Mouse (Mus musculus): ENCODE data around the gene Itga11. TPM values are rescaled to one million over a fixed set of nuclear protein-coding genes. Genes with fewer than 3 reads are reported as not detected.

Gene Itga11
- polyA plus RNA-seq, 1 experiment, result 0.47 TPM

GRCm38 (mm10) chr9:62678550-62679155 is 1.0 kb downstream of the Itga11 start:
- peaks cover 13% of the 10 kb centered on the region for H3K27me3 ChIP-seq (ENCODE audit: control insufficient read depth, insufficient read depth, low read length)
- DNase-seq, result no peak
- no peak overlapping the region for H3K4me3 ChIP-seq (ENCODE audit: control insufficient read depth, insufficient read depth, low read length)
- WGBS, result 15% methylated on average over 22 of the region's 22 CpGs
- H3K4me1 ChIP-seq (replicated peaks; ENCODE audit: control insufficient read depth, insufficient read depth, low read length), result no peaks in the 10 kb centered on the region
- no peak for TF ChIP-seq CTCF (IDR thresholded peaks at IDR 0.05; ENCODE audit: borderline replicate concordance, control insufficient read depth, extremely low read depth, insufficient read depth, low read length, poor library complexity)
- TF ChIP-seq POLR2A (IDR thresholded peaks at IDR 0.05; ENCODE audit: control insufficient read depth, extremely low read depth, insufficient read depth, low read length, poor library complexity), result no peak
- H3K36me3 ChIP-seq (ENCODE audit: control insufficient read depth, insufficient read depth, low read length), result no peaks in the 10 kb centered on the region
- no peak overlapping the region for H3K27ac ChIP-seq (ENCODE audit: control insufficient read depth, insufficient read depth, low read length)

- Histone ChIP-seq H3K27ac (ENCODE audit: control insufficient read depth, insufficient read depth, low read length) (no peak overlapping the region), H3K4me3 (ENCODE audit: control insufficient read depth, insufficient read depth, low read length) (no peak overlapping the region), H3K36me3 (ENCODE audit: control insufficient read depth, insufficient read depth, low read length) (no peaks in the 10 kb centered on the region), H3K27me3 (ENCODE audit: control insufficient read depth, insufficient read depth, low read length) (peaks cover 13% of the 10 kb centered on the region), H3K4me1 (replicated peaks; ENCODE audit: control insufficient read depth, insufficient read depth, low read length) (no peaks in the 10 kb centered on the region)
- no peak for TF ChIP-seq CTCF (IDR thresholded peaks at IDR 0.05; ENCODE audit: borderline replicate concordance, control insufficient read depth, extremely low read depth, insufficient read depth, low read length, poor library complexity)
- no peak for TF ChIP-seq POLR2A (IDR thresholded peaks at IDR 0.05; ENCODE audit: control insufficient read depth, extremely low read depth, insufficient read depth, low read length, poor library complexity)
- no peak for DNase-seq
- 65% methylated on average over 4 of the region's 4 CpGs for WGBS
Observed at GRCm38 (mm10) chr9:62679398-62679797, 1.8 kb downstream of the Itga11 start.

GRCm38 (mm10) chr9:62684311-62684710 is 6.7 kb downstream of the Itga11 start:
- H3K27ac ChIP-seq (ENCODE audit: control insufficient read depth, insufficient read depth, low read length), result no peak overlapping the region
- TF ChIP-seq CTCF (IDR thresholded peaks at IDR 0.05; ENCODE audit: borderline replicate concordance, control insufficient read depth, extremely low read depth, insufficient read depth, low read length, poor library complexity) (no peak), POLR2A (IDR thresholded peaks at IDR 0.05; ENCODE audit: control insufficient read depth, extremely low read depth, insufficient read depth, low read length, poor library complexity) (no peak)
- 90% methylated on average over 7 of the region's 7 CpGs for WGBS
- H3K4me1 ChIP-seq (replicated peaks; ENCODE audit: control insufficient read depth, insufficient read depth, low read length), result no peaks in the 10 kb centered on the region
- no peaks in the 10 kb centered on the region; the same call in 1 of the 2 replicates for H3K27me3 ChIP-seq (ENCODE audit: control insufficient read depth, insufficient read depth, low read length)
- H3K4me3 ChIP-seq (ENCODE audit: control insufficient read depth, insufficient read depth, low read length), result no peak overlapping the region
- DNase-seq, result no peak
- H3K36me3 ChIP-seq (ENCODE audit: control insufficient read depth, insufficient read depth, low read length), result no peaks in the 10 kb centered on the region

GRCm38 (mm10) chr9:62689748-62690147 is 12.1 kb downstream of the Itga11 start:
- no peak for TF ChIP-seq CTCF (IDR thresholded peaks at IDR 0.05; ENCODE audit: borderline replicate concordance, control insufficient read depth, extremely low read depth, insufficient read depth, low read length, poor library complexity)
- TF ChIP-seq POLR2A (IDR thresholded peaks at IDR 0.05; ENCODE audit: control insufficient read depth, extremely low read depth, insufficient read depth, low read length, poor library complexity), result no peak
- Histone ChIP-seq H3K27me3 (ENCODE audit: control insufficient read depth, insufficient read depth, low read length) (no peaks in the 10 kb centered on the region), H3K4me1 (replicated peaks; ENCODE audit: control insufficient read depth, insufficient read depth, low read length) (no peaks in the 10 kb centered on the region), H3K36me3 (ENCODE audit: control insufficient read depth, insufficient read depth, low read length) (no peaks in the 10 kb centered on the region), H3K4me3 (ENCODE audit: control insufficient read depth, insufficient read depth, low read length) (no peak overlapping the region), H3K27ac (ENCODE audit: control insufficient read depth, insufficient read depth, low read length) (no peak overlapping the region)
- DNase-seq, result no peak
- 96% methylated on average over 10 of the region's 10 CpGs for whole genome bisulfite sequencing

- no peak overlapping the region for H3K27ac ChIP-seq (ENCODE audit: control insufficient read depth, insufficient read depth, low read length)
- WGBS, result 90% methylated on average over 5 of the region's 5 CpGs
- no peak overlapping the region for H3K4me3 ChIP-seq (ENCODE audit: control insufficient read depth, insufficient read depth, low read length)
- no peaks in the 10 kb centered on the region for H3K27me3 ChIP-seq (ENCODE audit: control insufficient read depth, insufficient read depth, low read length)
- no peak for DNase-seq
- H3K36me3 ChIP-seq (ENCODE audit: control insufficient read depth, insufficient read depth, low read length), result no peaks in the 10 kb centered on the region
- H3K4me1 ChIP-seq (replicated peaks; ENCODE audit: control insufficient read depth, insufficient read depth, low read length), result no peaks in the 10 kb centered on the region
- TF ChIP-seq CTCF (IDR thresholded peaks at IDR 0.05; ENCODE audit: borderline replicate concordance, control insufficient read depth, extremely low read depth, insufficient read depth, low read length, poor library complexity) (no peak), POLR2A (IDR thresholded peaks at IDR 0.05; ENCODE audit: control insufficient read depth, extremely low read depth, insufficient read depth, low read length, poor library complexity) (no peak)
Observed at GRCm38 (mm10) chr9:62694054-62694453, 16.4 kb downstream of the Itga11 start.

- TF ChIP-seq POLR2A (IDR thresholded peaks at IDR 0.05; ENCODE audit: control insufficient read depth, extremely low read depth, insufficient read depth, low read length, poor library complexity) (no peak), CTCF (IDR thresholded peaks at IDR 0.05; ENCODE audit: borderline replicate concordance, control insufficient read depth, extremely low read depth, insufficient read depth, low read length, poor library complexity) (no peak)
- no peaks in the 10 kb centered on the region for H3K4me1 ChIP-seq (replicated peaks; ENCODE audit: control insufficient read depth, insufficient read depth, low read length)
- H3K36me3 ChIP-seq (ENCODE audit: control insufficient read depth, insufficient read depth, low read length), result no peaks in the 10 kb centered on the region
- H3K27me3 ChIP-seq (ENCODE audit: control insufficient read depth, insufficient read depth, low read length), result no peaks in the 10 kb centered on the region
- no peak overlapping the region for H3K27ac ChIP-seq (ENCODE audit: control insufficient read depth, insufficient read depth, low read length)
- WGBS, result 89% methylated on average over 9 of the region's 9 CpGs
- no peak overlapping the region for H3K4me3 ChIP-seq (ENCODE audit: control insufficient read depth, insufficient read depth, low read length)
- no peak for DNase-seq
Observed at GRCm38 (mm10) chr9:62695210-62695609, 17.6 kb downstream of the Itga11 start.

- no peak for TF ChIP-seq CTCF (IDR thresholded peaks at IDR 0.05; ENCODE audit: borderline replicate concordance, control insufficient read depth, extremely low read depth, insufficient read depth, low read length, poor library complexity)
- TF ChIP-seq POLR2A (IDR thresholded peaks at IDR 0.05; ENCODE audit: control insufficient read depth, extremely low read depth, insufficient read depth, low read length, poor library complexity), result no peak
- DNase-seq, result no peak
- no peaks in the 10 kb centered on the region for H3K36me3 ChIP-seq (ENCODE audit: control insufficient read depth, insufficient read depth, low read length)
- 86% methylated on average over 4 of the region's 4 CpGs for WGBS
- no peaks in the 10 kb centered on the region for H3K27me3 ChIP-seq (ENCODE audit: control insufficient read depth, insufficient read depth, low read length)
- no peak overlapping the region for H3K4me3 ChIP-seq (ENCODE audit: control insufficient read depth, insufficient read depth, low read length)
- H3K4me1 ChIP-seq (replicated peaks; ENCODE audit: control insufficient read depth, insufficient read depth, low read length), result no peaks in the 10 kb centered on the region
- H3K27ac ChIP-seq (ENCODE audit: control insufficient read depth, insufficient read depth, low read length), result no peak overlapping the region
Observed at GRCm38 (mm10) chr9:62696799-62697198, 19.2 kb downstream of the Itga11 start.

Data from thymus, adult 2 months (tissue).